Mouse (Mus musculus) C2C12 (cell line): ENCODE data around the gene Atxn7l1. TPM values are rescaled to one million over a fixed set of nuclear protein-coding genes. Genes with fewer than 3 reads are reported as not detected.

Experiments
- H3K27me3 ChIP-seq: one replicate; pipeline ENCODE4 v1.6.1; 2011; ENCODE audit not compliant: control insufficient read depth, insufficient read depth, insufficient read length
- H3K36me3 ChIP-seq: one replicate; pipeline ENCODE4 v1.6.1; 2011; ENCODE audit not compliant: control insufficient read depth, insufficient read depth
- H3K4me3 ChIP-seq: one replicate; pipeline ENCODE4 v1.5.1; 2011; ENCODE audit warnings: mild to moderate bottlenecking, control low read depth; ENCODE audit not compliant: poor library complexity, insufficient read depth, severe bottlenecking
- H3K79me2 ChIP-seq: one replicate; pipeline ENCODE4 v1.6.1; 2011; ENCODE audit not compliant: control insufficient read depth, insufficient read depth
- H3K79me3 ChIP-seq: one replicate; pipeline ENCODE4 v1.6.1; 2011; ENCODE audit warnings: low read depth, control low read depth
- H3ac ChIP-seq: one replicate; pipeline ENCODE3; 2011; ENCODE audit warnings: low read depth; ENCODE audit not compliant: control insufficient read depth, insufficient read length
- CEBPB ChIP-seq: IDR thresholded peaks from one replicate; pipeline ENCODE4 v1.6.1; 2011; ENCODE audit warnings: low read depth, mild to moderate bottlenecking, control low read depth, moderate library complexity
- CTCF ChIP-seq: IDR thresholded peaks from one replicate; pipeline ENCODE4 v1.5.1; 2011; ENCODE audit not compliant: control insufficient read depth, insufficient read depth, insufficient read length
- FOSL1 ChIP-seq: IDR thresholded peaks from one replicate; pipeline ENCODE4 v1.8.0; 2011; ENCODE audit warnings: mild to moderate bottlenecking, low read length; ENCODE audit not compliant: poor library complexity, insufficient read depth, severe bottlenecking
- MAX ChIP-seq: IDR thresholded peaks from one replicate; pipeline ENCODE4 v1.6.1; 2011; ENCODE audit warnings: mild to moderate bottlenecking, control low read depth
- MYOD1 ChIP-seq: IDR thresholded peaks from one replicate; pipeline ENCODE4 v1.6.1; 2011; ENCODE audit warnings: low read depth; ENCODE audit not compliant: control insufficient read depth, insufficient read length
- MYOG ChIP-seq: IDR thresholded peaks from one replicate; pipeline ENCODE4 v1.6.1; 2011; ENCODE audit not compliant: control insufficient read depth, insufficient read length; ENCODE audit errors: extremely low read depth
- USF1 ChIP-seq: IDR thresholded peaks from one replicate; pipeline ENCODE4 v1.6.1; 2011; ENCODE audit warnings: low read depth, mild to moderate bottlenecking, control low read depth, moderate library complexity
- polyA plus RNA-seq: library from polyadenylated mRNA; unstranded; fragments of >200 nt; fragmentation: generic; extraction: Trizol; gene quantifications from one replicate; pipeline ENCODE4 v1.2.1, GENCODE M21; 2012; ENCODE audit warnings: missing spikeins

Gene Atxn7l1
- polyA plus RNA-seq, 1 experiment = 14.6 TPM

GRCm38 (mm10) chr12:33182428-33183137 is 35.1 kb downstream of the Atxn7l1 start:
- Histone ChIP-seq H3K79me2 (peaks cover 90% of the 10 kb centered on the region), H3K79me3 (peaks cover 30% of the 10 kb centered on the region), H3K4me3 (no peak overlapping the region), H3K36me3 (no peaks in the 10 kb centered on the region), H3K27me3 (no peaks in the 10 kb centered on the region), H3ac (no peak overlapping the region)
- TF ChIP-seq MAX (no peak), CTCF (no peak), USF1 (no peak), FOSL1 (no peak), MYOD1 (no peak), MYOG (no peak), CEBPB (no peak)

- no peak overlapping the region for H3K4me3 ChIP-seq
- peaks cover 32% of the 10 kb centered on the region for H3K79me3 ChIP-seq
- H3K79me2 ChIP-seq = peaks cover 90% of the 10 kb centered on the region
- H3K27me3 ChIP-seq = no peaks in the 10 kb centered on the region
- no peak overlapping the region for H3ac ChIP-seq
- H3K36me3 ChIP-seq = no peaks in the 10 kb centered on the region
- TF ChIP-seq MYOG (no peak), USF1 (no peak), MAX (no peak), CTCF (no peak), MYOD1 (no peak), FOSL1 (no peak), CEBPB (no peak)
Measured at GRCm38 (mm10) chr12:33183138-33183627, 35.7 kb downstream of the Atxn7l1 start.

- no peaks in the 10 kb centered on the region for H3K36me3 ChIP-seq
- no peak overlapping the region for H3K4me3 ChIP-seq
- H3K79me3 ChIP-seq = peaks cover 31% of the 10 kb centered on the region
- no peak overlapping the region for H3ac ChIP-seq
- H3K79me2 ChIP-seq = peaks cover 90% of the 10 kb centered on the region
- TF ChIP-seq USF1 (no peak), CTCF (no peak), MYOG (no peak), FOSL1 (no peak), MAX (no peak), MYOD1 (no peak), CEBPB (no peak)
- no peaks in the 10 kb centered on the region for H3K27me3 ChIP-seq
Measured at GRCm38 (mm10) chr12:33184137-33184536, 36.6 kb downstream of the Atxn7l1 start.

GRCm38 (mm10) chr12:33185046-33185445 is 37.6 kb downstream of the Atxn7l1 start:
- TF ChIP-seq CTCF (no peak), FOSL1 (no peak), MYOG (no peak), MAX (no peak), CEBPB (no peak), USF1 (no peak), MYOD1 (no peak)
- Histone ChIP-seq H3K79me3 (peaks cover 29% of the 10 kb centered on the region), H3K79me2 (peaks cover 90% of the 10 kb centered on the region), H3ac (no peak overlapping the region), H3K27me3 (no peaks in the 10 kb centered on the region), H3K4me3 (no peak overlapping the region), H3K36me3 (no peaks in the 10 kb centered on the region)

GRCm38 (mm10) chr12:33186331-33186730 is 38.8 kb downstream of the Atxn7l1 start:
- Histone ChIP-seq H3K79me2 (peaks cover 84% of the 10 kb centered on the region), H3K36me3 (no peaks in the 10 kb centered on the region), H3ac (no peak overlapping the region), H3K4me3 (no peak overlapping the region), H3K27me3 (no peaks in the 10 kb centered on the region), H3K79me3 (peaks cover 31% of the 10 kb centered on the region)
- TF ChIP-seq FOSL1 (no peak), USF1 (no peak), MYOG (no peak), MYOD1 (no peak), CTCF (no peak), MAX (no peak), CEBPB (no peak)
